Mouse (Mus musculus) stomach, embryonic 14.5 days (tissue): ENCODE measurements at regions not wholly inside any gene's neighbourhood (a gene's known extent, or its start where the extent isn't known, plus 50 kb on each side); places are given as distances from the start of the nearest gene placed in this dataset.
"Not testable (repeated sequence)": the region's sequence is repeated elsewhere in the genome, so short reads cannot be mapped to it uniquely, and the experiment has no call there.

ENCODE experiments used
- ATAC-seq: fragments of 200-750 bp; cut with Nextera tagmentation; 2 replicates; pipeline ENCODE4 v1.8.0; 2017; ENCODE audit warnings: low read depth, moderate TSS enrichment; ENCODE audit not compliant: insufficient number of reproducible peaks, insufficient read depth, low FRiP score
- H3K27ac ChIP-seq: fragments of 300-500 bp; sonication (generic); 2 replicates; pipeline ENCODE4 v1.5.1; 2014; ENCODE audit warnings: mild to moderate bottlenecking, low read length, moderate library complexity, mixed read lengths
- H3K27me3 ChIP-seq: fragments of 300-500 bp; sonication (generic); 2 replicates; pipeline ENCODE4 v1.6.1; 2014; ENCODE audit warnings: low read length, control low read depth, mixed read lengths; ENCODE audit not compliant: control insufficient read depth, insufficient read depth
- H3K36me3 ChIP-seq: fragments of 300-500 bp; sonication (generic); 2 replicates; pipeline ENCODE4 v1.6.1; 2014; ENCODE audit warnings: mild to moderate bottlenecking, control low read depth, low read length, moderate library complexity, mixed read lengths; ENCODE audit not compliant: control insufficient read depth, insufficient read depth
- H3K4me1 ChIP-seq: fragments of 300-500 bp; sonication (generic); 2 replicates; pipeline ENCODE4 v1.6.1; 2014; ENCODE audit warnings: low read length, control low read depth, mixed read lengths; ENCODE audit not compliant: control insufficient read depth, insufficient read depth
- H3K4me2 ChIP-seq: fragments of 300-500 bp; sonication (generic); replicated peaks from 2 replicates; pipeline ENCODE4 v1.6.1; 2014; ENCODE audit warnings: low read depth, low read length, control low read depth
- H3K4me3 ChIP-seq: fragments of 300-500 bp; sonication (generic); 2 replicates; pipeline ENCODE4 v1.5.1; 2014; ENCODE audit warnings: low read depth, low read length, control low read depth
- H3K9ac ChIP-seq: fragments of 300-500 bp; sonication (generic); replicated peaks from 2 replicates; pipeline ENCODE4 v1.6.1; 2014; ENCODE audit warnings: low read depth, mild to moderate bottlenecking, control low read depth, low read length, moderate library complexity, mixed read lengths
- H3K9me3 ChIP-seq: fragments of 300-500 bp; sonication (generic); 2 replicates; pipeline ENCODE4 v1.6.1; 2016; ENCODE audit warnings: low read depth, low read length, control low read depth; ENCODE audit not compliant: control insufficient read depth
- WGBS: fragments of 180-500 bp; shearing (Covaris S2); extraction: QIAGEN DNeasy Blood & Tissue Kit; methylation state at CpG from one replicate; pipeline ENCODE4 v1.1.7; 2014; 5-methylcytosine and 5-hydroxymethylcytosine counted together

GRCm38 (mm10) chr12:80055894-80056293 lies 56.9 kb downstream of the Zfp36l1 start:
- not testable (repeated sequence) for H3K4me1 ChIP-seq, H3K4me3 ChIP-seq, H3K36me3 ChIP-seq, H3K27me3 ChIP-seq, ATAC-seq, H3K9ac ChIP-seq, H3K4me2 ChIP-seq, H3K9me3 ChIP-seq, H3K27ac ChIP-seq
- WGBS: 93% methylated on average over 1 of the region's 1 CpGs

GRCm38 (mm10) chr12:80055394-80055793 lies 57.4 kb downstream of the Zfp36l1 start:
- H3K4me1 ChIP-seq: 0 out of 2 replicates have a peak, but pooled peaks cover 8% of the 10 kb centered on the region
- no peaks in the 10 kb centered on the region for H3K27me3 ChIP-seq
- no peak overlapping the region for H3K9ac ChIP-seq
- no peaks in the 10 kb centered on the region for H3K9me3 ChIP-seq
- WGBS: 54% methylated on average over 2 of the region's 2 CpGs
- no peaks in the 10 kb centered on the region for H3K36me3 ChIP-seq
- no peak overlapping the region; the same call in 1 of the 2 replicates for H3K27ac ChIP-seq
- no peak overlapping the region for H3K4me2 ChIP-seq
- H3K4me3 ChIP-seq: no peak overlapping the region
- no peak for ATAC-seq

GRCm38 (mm10) chr12:80054655-80055037 lies 58.2 kb downstream of the Zfp36l1 start:
- Histone ChIP-seq H3K9ac (no peak overlapping the region), H3K36me3 (no peaks in the 10 kb centered on the region), H3K4me2 (no peak overlapping the region), H3K4me1 (0 out of 2 replicates have a peak, but pooled peaks cover 6% of the 10 kb centered on the region), H3K9me3 (no peaks in the 10 kb centered on the region), H3K4me3 (no peak overlapping the region), H3K27ac (no peak overlapping the region), H3K27me3 (no peaks in the 10 kb centered on the region)
- ATAC-seq: no peak
- WGBS: 79% methylated on average over 3 of the region's 3 CpGs

GRCm38 (mm10) chr12:80053902-80054654 lies 58.7 kb downstream of the Zfp36l1 start:
- Histone ChIP-seq H3K9me3 (no peaks in the 10 kb centered on the region), H3K4me2 (no peak overlapping the region), H3K4me3 (no peak overlapping the region), H3K4me1 (peaks cover 5% of the 10 kb centered on the region; the same call in 1 of the 2 replicates), H3K27ac (no peak overlapping the region), H3K9ac (no peak overlapping the region), H3K36me3 (no peaks in the 10 kb centered on the region), H3K27me3 (no peaks in the 10 kb centered on the region)
- no peak for ATAC-seq
- WGBS: 83% methylated on average over 9 of the region's 9 CpGs

- ATAC-seq: peak; percentile 75
- Histone ChIP-seq H3K36me3 (no peaks in the 10 kb centered on the region), H3K4me3 (no peak overlapping the region), H3K4me1 (no peaks in the 10 kb centered on the region; the same call in 1 of the 2 replicates), H3K4me2 (no peak overlapping the region), H3K27me3 (no peaks in the 10 kb centered on the region), H3K9ac (no peak overlapping the region), H3K27ac (peak overlapping the region; percentile 48), H3K9me3 (no peaks in the 10 kb centered on the region)
- WGBS: 64% methylated on average over 4 of the region's 4 CpGs
Observed at GRCm38 (mm10) chr12:80048215-80048979, 64.4 kb downstream of the Zfp36l1 start.

- Histone ChIP-seq H3K4me3 (no peak overlapping the region), H3K9ac (no peak overlapping the region), H3K4me1 (no peaks in the 10 kb centered on the region; the same call in 1 of the 2 replicates), H3K36me3 (no peaks in the 10 kb centered on the region), H3K9me3 (no peaks in the 10 kb centered on the region), H3K27ac (no peak overlapping the region), H3K27me3 (no peaks in the 10 kb centered on the region), H3K4me2 (no peak overlapping the region)
- no peak for ATAC-seq
- 79% methylated on average over 6 of the region's 6 CpGs for WGBS
Observed at GRCm38 (mm10) chr12:80046625-80047303, 66.0 kb downstream of the Zfp36l1 start.

GRCm38 (mm10) chr12:80041510-80042324 lies 71.1 kb downstream of the Zfp36l1 start:
- H3K4me1 ChIP-seq: no peaks in the 10 kb centered on the region
- no peak overlapping the region for H3K4me3 ChIP-seq
- no peaks in the 10 kb centered on the region for H3K36me3 ChIP-seq
- no peak overlapping the region for H3K9ac ChIP-seq
- H3K27me3 ChIP-seq: no peaks in the 10 kb centered on the region
- no peak; the same call in 1 of the 2 replicates for ATAC-seq
- no peak overlapping the region for H3K27ac ChIP-seq
- no peaks in the 10 kb centered on the region for H3K9me3 ChIP-seq
- H3K4me2 ChIP-seq: no peak overlapping the region
- WGBS: 85% methylated on average over 11 of the region's 11 CpGs

- Histone ChIP-seq H3K4me3 (no peak overlapping the region), H3K27me3 (no peaks in the 10 kb centered on the region), H3K4me1 (no peaks in the 10 kb centered on the region), H3K4me2 (no peak overlapping the region), H3K9me3 (no peaks in the 10 kb centered on the region), H3K27ac (no peak overlapping the region), H3K36me3 (no peaks in the 10 kb centered on the region), H3K9ac (no peak overlapping the region)
- ATAC-seq: no peak
- 84% methylated on average over 6 of the region's 6 CpGs for WGBS
Observed at GRCm38 (mm10) chr12:80041012-80041411, 71.8 kb downstream of the Zfp36l1 start.
